Mouse (Mus musculus): ENCODE results near the gene Zbed3. TPM values are rescaled to one million over a fixed set of nuclear protein-coding genes. Genes with fewer than 3 reads are reported as not detected.

Gene Zbed3
- polyA plus RNA-seq, 1 experiment from 2014 or later, result 27.2 TPM

- no peaks in the 10 kb centered on the region for H3K9me3 ChIP-seq (ENCODE audit: low read length)
- no peak overlapping the region for H3K4me3 ChIP-seq (ENCODE audit: low read depth, low read length)
- H3K4me2 ChIP-seq (replicated peaks; ENCODE audit: low read depth, low read length), result no peak overlapping the region
- TF ChIP-seq EP300 (IDR thresholded peaks at IDR 0.05), result no peak
- no peak for TF ChIP-seq CTCF (IDR thresholded peaks at IDR 0.05)
- H3K27ac ChIP-seq (ENCODE audit: low read length), result no peak overlapping the region
- H3K9ac ChIP-seq (replicated peaks; ENCODE audit: low read depth), result no peak overlapping the region
- no peaks in the 10 kb centered on the region for H3K4me1 ChIP-seq (ENCODE audit: insufficient read depth, low read depth, low read length)
- no peaks in the 10 kb centered on the region for H3K27me3 ChIP-seq (replicated peaks; ENCODE audit: insufficient read depth, low read length)
- no peak for DNase-seq (ENCODE audit: low spot score)
- no peaks in the 10 kb centered on the region for H3K36me3 ChIP-seq (ENCODE audit: insufficient read depth, low read length)
- no peak for ATAC-seq
- WGBS, result 61% methylated on average over 3 of the region's 3 CpGs
Measured at GRCm38 (mm10) chr13:95299956-95300355, 23.5 kb upstream of the Zbed3 start.

DNA sequence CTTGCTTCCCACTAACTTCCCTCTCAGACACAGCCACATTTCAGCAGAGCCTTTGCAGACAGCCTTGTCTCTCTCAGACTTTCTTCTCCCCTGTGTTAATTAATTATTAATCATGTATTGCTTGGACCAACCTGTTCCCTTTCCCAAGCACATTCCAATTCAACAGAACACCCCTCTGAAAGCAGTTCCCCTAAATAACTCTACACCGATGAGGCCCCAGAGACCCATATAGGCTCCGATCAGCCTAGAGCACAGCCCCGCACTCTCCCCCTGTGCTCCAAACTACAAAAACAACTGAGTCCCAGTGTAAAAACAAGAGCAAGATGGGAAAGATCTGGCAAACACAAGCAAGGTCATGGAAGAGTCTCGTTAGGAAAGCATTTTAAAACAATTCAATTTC lies 16.8 kb upstream of the Zbed3 start:
- no peak for DNase-seq (ENCODE audit: low spot score)
- 54% methylated on average over 4 of the region's 4 CpGs for WGBS
- H3K4me2 ChIP-seq (replicated peaks; ENCODE audit: low read depth, low read length), result no peak overlapping the region
- ATAC-seq, result no peak
- no peak for TF ChIP-seq EP300 (IDR thresholded peaks at IDR 0.05)
- no peak for TF ChIP-seq CTCF (IDR thresholded peaks at IDR 0.05)
- H3K27me3 ChIP-seq (replicated peaks; ENCODE audit: insufficient read depth, low read length), result no peaks in the 10 kb centered on the region
- H3K9me3 ChIP-seq (ENCODE audit: low read length), result no peaks in the 10 kb centered on the region
- no peak overlapping the region for H3K4me3 ChIP-seq (ENCODE audit: low read depth, low read length)
- no peak overlapping the region for H3K9ac ChIP-seq (replicated peaks; ENCODE audit: low read depth)
- no peaks in the 10 kb centered on the region for H3K4me1 ChIP-seq (ENCODE audit: insufficient read depth, low read depth, low read length)
- H3K36me3 ChIP-seq (ENCODE audit: insufficient read depth, low read length), result no peaks in the 10 kb centered on the region
- no peak overlapping the region for H3K27ac ChIP-seq (ENCODE audit: low read length)

GRCm38 (mm10) chr13:95307100-95307655 lies 16.2 kb upstream of the Zbed3 start:
- no peaks in the 10 kb centered on the region for H3K27me3 ChIP-seq (replicated peaks; ENCODE audit: insufficient read depth, low read length)
- H3K4me2 ChIP-seq (replicated peaks; ENCODE audit: low read depth, low read length), result no peak overlapping the region
- no peaks in the 10 kb centered on the region for H3K9me3 ChIP-seq (ENCODE audit: low read length)
- DNase-seq (ENCODE audit: low spot score), result no peak
- no peak overlapping the region for H3K27ac ChIP-seq (ENCODE audit: low read length)
- no peak for ATAC-seq
- 54% methylated on average over 8 of the region's 8 CpGs for WGBS
- H3K36me3 ChIP-seq (ENCODE audit: insufficient read depth, low read length), result no peaks in the 10 kb centered on the region
- H3K4me3 ChIP-seq (ENCODE audit: low read depth, low read length), result no peak overlapping the region
- no peaks in the 10 kb centered on the region for H3K4me1 ChIP-seq (ENCODE audit: insufficient read depth, low read depth, low read length)
- no peak for TF ChIP-seq EP300 (IDR thresholded peaks at IDR 0.05)
- 0 out of 2 replicates have a peak, but pooled peaks have one; percentile 7 for TF ChIP-seq CTCF (IDR thresholded peaks at IDR 0.05)
- no peak overlapping the region for H3K9ac ChIP-seq (replicated peaks; ENCODE audit: low read depth)

DNA sequence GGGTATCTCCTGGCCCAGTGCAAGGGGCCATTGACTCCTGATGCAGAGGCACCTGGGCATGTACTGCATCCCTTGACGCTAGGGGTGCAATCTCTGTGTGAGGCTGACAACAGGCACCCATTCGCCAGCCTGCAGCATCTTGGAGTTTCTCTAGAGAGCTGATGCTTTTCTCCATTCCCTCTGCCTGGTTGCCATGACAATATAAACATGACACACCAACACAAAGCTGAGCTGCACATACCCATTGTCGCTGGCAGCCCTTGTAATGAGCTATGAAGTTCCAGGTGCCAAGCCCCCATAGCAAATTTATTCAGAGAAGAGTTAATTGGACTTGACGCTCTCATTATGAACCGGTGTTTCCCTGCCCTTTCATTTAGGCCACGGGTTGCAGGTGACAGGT lies 11.4 kb upstream of the Zbed3 start:
- no peaks in the 10 kb centered on the region for H3K27me3 ChIP-seq (replicated peaks; ENCODE audit: insufficient read depth, low read length)
- H3K4me3 ChIP-seq (ENCODE audit: low read depth, low read length), result no peak overlapping the region
- TF ChIP-seq CTCF (IDR thresholded peaks at IDR 0.05), result no peak
- TF ChIP-seq EP300 (IDR thresholded peaks at IDR 0.05), result no peak
- H3K4me2 ChIP-seq (replicated peaks; ENCODE audit: low read depth, low read length), result no peak overlapping the region
- no peaks in the 10 kb centered on the region for H3K4me1 ChIP-seq (ENCODE audit: insufficient read depth, low read depth, low read length)
- no peaks in the 10 kb centered on the region for H3K9me3 ChIP-seq (ENCODE audit: low read length)
- H3K36me3 ChIP-seq (ENCODE audit: insufficient read depth, low read length), result no peaks in the 10 kb centered on the region
- H3K27ac ChIP-seq (ENCODE audit: low read length), result no peak overlapping the region
- DNase-seq (ENCODE audit: low spot score) (no peak), ATAC-seq (no peak)
- WGBS, result 81% methylated on average over 6 of the region's 6 CpGs
- no peak overlapping the region for H3K9ac ChIP-seq (replicated peaks; ENCODE audit: low read depth)

GRCm38 (mm10) chr13:95319153-95319552 lies 4.3 kb upstream of the Zbed3 start:
- no peak for DNase-seq (ENCODE audit: low spot score)
- 76% methylated on average over 6 of the region's 6 CpGs for WGBS
- ATAC-seq, result no peak
- H3K27me3 ChIP-seq (replicated peaks; ENCODE audit: insufficient read depth, low read length), result no peaks in the 10 kb centered on the region
- H3K4me1 ChIP-seq (ENCODE audit: insufficient read depth, low read depth, low read length), result no peaks in the 10 kb centered on the region
- H3K36me3 ChIP-seq (ENCODE audit: insufficient read depth, low read length), result no peaks in the 10 kb centered on the region
- TF ChIP-seq EP300 (IDR thresholded peaks at IDR 0.05), result no peak
- TF ChIP-seq CTCF (IDR thresholded peaks at IDR 0.05), result no peak
- no peak overlapping the region for H3K9ac ChIP-seq (replicated peaks; ENCODE audit: low read depth)
- H3K4me3 ChIP-seq (ENCODE audit: low read depth, low read length), result no peak overlapping the region
- H3K9me3 ChIP-seq (ENCODE audit: low read length), result no peaks in the 10 kb centered on the region
- no peak overlapping the region for H3K27ac ChIP-seq (ENCODE audit: low read length)
- H3K4me2 ChIP-seq (replicated peaks; ENCODE audit: low read depth, low read length), result no peak overlapping the region

DNA sequence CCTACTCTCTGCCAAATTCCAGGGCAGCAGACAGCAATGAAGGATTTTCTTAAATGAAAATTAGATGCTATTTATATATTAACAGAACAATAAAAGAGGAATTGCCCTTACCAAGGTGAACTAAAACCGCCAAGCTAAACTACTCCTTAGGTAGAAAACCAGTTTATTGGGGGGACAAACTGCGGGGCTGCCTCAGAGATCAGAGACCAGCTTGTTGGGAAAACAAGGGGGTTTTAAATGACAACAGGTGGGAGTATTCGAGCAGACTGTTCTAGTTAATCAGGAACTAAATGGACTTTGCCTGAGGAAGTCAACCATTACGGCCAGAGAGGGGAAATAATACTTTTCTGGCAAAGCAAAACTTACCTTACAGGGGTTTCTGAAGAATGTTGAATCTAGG lies 3.0 kb upstream of the Zbed3 start:
- Histone ChIP-seq H3K9ac (replicated peaks; ENCODE audit: low read depth) (no peak overlapping the region), H3K36me3 (ENCODE audit: insufficient read depth, low read length) (no peaks in the 10 kb centered on the region), H3K27ac (ENCODE audit: low read length) (no peak overlapping the region), H3K4me1 (ENCODE audit: insufficient read depth, low read depth, low read length) (no peaks in the 10 kb centered on the region), H3K4me3 (ENCODE audit: low read depth, low read length) (no peak overlapping the region), H3K27me3 (replicated peaks; ENCODE audit: insufficient read depth, low read length) (no peaks in the 10 kb centered on the region), H3K9me3 (ENCODE audit: low read length) (no peaks in the 10 kb centered on the region), H3K4me2 (replicated peaks; ENCODE audit: low read depth, low read length) (no peak overlapping the region)
- ATAC-seq, result no peak
- no peak for TF ChIP-seq EP300 (IDR thresholded peaks at IDR 0.05)
- no peak for TF ChIP-seq CTCF (IDR thresholded peaks at IDR 0.05)
- DNase-seq (ENCODE audit: low spot score), result no peak
- WGBS, result 58% methylated on average over 4 of the region's 4 CpGs

Measured in lung, postnatal 0 days (tissue).